Mouse (Mus musculus) left cerebral cortex, postnatal 36 days (tissue): ENCODE measurements around the gene Swap70. TPM values are rescaled to one million over a fixed set of nuclear protein-coding genes. Genes with fewer than 3 reads are reported as not detected.
"Not testable (repeated sequence)": the region's sequence is repeated elsewhere in the genome, so short reads cannot be mapped to it uniquely, and the experiment has no call there.

Experiments used
- DNase-seq, 2 experiments: peaks; one replicate each; pipeline ENCODE4 v3.0.0; 2021 to 2022; ENCODE audit warnings: low spot score in 2 of 2, mixed read lengths in 1 of 2
- intact Hi-C: fragments of 180-260 bp; cut with DNase I; formaldehyde crosslinking; loops from one replicate; pipeline ENCODE4 v1.15.1; 2025
- total RNA-seq, 2 experiments: library from RNA; stranded (reverse); gene quantifications; 2 replicates each; pipeline ENCODE4 v1.2.3; 2021

Gene Swap70
- total RNA-seq: 10 to 100 TPM; 11.0 to 13.7 TPM

DNA sequence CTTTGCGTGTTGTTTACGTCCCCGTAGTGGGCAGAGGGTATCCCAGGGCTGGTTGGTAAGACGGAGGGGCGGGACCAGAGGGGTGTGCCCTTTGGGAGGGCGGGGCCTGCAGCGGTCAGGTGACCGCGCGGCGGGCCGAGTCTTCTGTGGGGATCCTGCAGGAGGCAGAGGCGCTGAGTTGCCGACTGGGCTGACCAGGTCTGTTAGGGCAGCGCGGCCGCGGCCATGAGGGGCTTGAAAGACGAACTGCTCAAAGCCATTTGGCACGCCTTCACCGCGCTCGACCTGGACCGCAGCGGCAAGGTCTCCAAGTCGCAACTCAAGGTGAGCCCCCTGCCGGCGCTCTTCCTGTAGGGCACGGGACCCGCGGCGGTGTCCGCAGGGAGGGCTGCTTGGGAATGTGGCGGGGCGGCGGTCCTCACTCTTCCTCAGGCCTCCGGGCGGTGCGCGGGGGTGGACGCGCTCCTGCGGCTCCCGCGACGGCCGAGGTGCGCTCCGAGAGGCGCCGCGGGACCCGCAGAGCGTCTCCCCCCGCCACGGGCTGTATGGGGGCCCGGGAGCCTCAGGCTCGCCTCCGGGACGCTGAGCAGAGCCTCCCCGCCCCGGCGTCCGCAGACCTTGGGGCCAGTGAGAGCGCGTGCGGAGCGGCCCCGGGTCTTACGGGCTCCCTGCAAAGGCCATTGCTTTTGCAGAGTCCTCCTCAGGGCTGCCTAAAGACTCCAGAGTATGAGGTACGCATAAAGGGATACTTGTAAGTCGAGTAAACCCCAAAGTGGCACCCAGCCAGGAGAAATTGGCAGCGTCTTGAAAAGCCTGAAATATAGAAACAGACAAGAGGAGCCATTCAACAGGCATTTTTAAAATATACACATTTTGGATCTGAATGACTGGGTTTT, at the start of gene Swap70:
Gene Swap70, plus strand, starts transcription at position 126 of the 896 bp plus-strand sequence.
- intact Hi-C loops: loop anchor here (2.0 kb wide), 1 partner anchor 39 kb away; no protein-coding TSS in a partner anchor

DNA sequence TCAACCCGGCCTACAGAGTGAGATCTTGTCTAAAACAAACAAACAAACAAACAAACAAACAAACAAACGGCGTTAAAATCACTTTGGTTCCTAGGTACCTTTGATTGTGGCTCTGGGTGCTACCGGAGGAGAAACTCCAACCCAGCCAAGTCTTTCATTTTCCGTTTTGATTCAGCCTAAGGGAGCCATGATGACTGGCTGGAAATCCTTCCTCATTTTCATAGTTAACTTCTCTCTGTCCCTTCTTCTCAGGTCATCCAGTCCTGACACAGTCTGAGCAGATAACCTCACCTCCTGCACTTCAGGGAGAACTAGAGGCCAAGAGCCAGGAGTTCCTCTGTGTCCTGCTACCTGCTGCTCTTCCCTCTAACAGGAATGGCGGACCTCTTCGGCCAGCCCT, 42.3 kb upstream of the Swap70 start:
- no peak for DNase-seq
- intact Hi-C loops: no loop called here

More for the DNA sequence above, at the start of gene Swap70:
- DNase-seq: peak; percentile 55

- intact Hi-C loops: no loop called here
- no peak for DNase-seq
Measured at GRCm38 (mm10) chr7:110180613-110181012, 40.9 kb upstream of the Swap70 start.

DNA sequence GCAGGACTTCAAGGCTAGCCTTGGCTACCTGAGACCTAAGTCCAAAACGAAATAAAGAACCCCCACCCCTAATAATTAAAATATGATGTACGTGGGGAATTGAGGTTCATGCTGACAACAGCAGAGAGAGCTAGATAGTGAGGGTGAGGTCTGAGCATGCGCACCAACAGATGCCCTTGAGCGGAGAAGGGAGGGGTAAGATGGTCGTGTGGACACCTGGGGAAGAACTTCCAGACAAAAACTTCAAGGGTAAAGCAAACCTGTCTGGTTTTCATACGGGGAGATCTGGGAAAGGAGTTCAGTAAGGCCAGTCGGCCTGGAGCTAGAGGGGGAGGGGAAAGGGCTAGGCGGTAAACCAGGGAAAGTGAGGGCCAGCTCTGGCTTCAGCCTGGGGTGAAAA, 40.1 kb upstream of the Swap70 start:
- no peak for DNase-seq
- intact Hi-C loops: no loop called here

- no peak for DNase-seq
- intact Hi-C loops: no loop called here
Measured at GRCm38 (mm10) chr7:110184608-110185007, 36.9 kb upstream of the Swap70 start.

DNA sequence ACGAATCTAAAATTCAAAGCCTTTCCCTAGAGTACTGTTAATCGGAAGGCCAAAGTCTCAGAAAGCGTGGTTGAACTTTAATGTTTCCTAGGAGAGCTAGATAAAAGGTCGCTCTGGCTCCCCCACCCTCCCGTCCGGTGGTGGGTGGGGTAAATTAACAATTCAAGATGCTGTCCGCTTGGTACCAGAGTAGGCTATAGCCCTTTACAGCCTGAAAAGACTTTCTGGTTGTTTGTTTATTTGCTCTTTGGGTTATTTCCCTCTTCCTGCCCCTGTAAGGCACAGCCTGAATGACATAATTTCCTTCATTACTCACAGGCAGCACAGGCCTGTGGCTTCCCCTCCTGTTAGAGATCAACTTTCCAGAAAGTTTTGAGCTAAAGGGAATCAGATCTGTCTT, 31.6 kb upstream of the Swap70 start:
- intact Hi-C loops: no loop called here
- no peak for DNase-seq

DNA sequence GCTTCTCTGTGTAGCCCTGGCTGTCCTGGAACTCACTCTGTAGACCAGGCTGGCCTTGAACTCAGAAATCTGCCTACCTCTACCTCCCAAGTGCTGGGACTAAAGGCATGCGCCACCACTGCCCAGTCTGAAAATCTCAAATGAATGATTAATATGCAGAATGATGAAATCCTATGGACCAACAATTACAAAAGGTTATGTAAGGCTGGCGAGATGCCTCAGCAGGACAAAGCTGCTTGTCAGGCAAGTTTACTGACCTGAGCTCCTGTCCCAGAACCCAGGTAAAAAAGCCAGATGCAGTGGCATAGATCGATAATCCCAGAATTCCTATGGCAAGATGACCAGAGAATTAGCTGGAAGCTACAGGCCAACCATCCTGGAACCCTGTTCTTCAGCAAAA, 28.3 kb upstream of the Swap70 start:
- intact Hi-C loops: no loop called here
- DNase-seq: no peak

DNA sequence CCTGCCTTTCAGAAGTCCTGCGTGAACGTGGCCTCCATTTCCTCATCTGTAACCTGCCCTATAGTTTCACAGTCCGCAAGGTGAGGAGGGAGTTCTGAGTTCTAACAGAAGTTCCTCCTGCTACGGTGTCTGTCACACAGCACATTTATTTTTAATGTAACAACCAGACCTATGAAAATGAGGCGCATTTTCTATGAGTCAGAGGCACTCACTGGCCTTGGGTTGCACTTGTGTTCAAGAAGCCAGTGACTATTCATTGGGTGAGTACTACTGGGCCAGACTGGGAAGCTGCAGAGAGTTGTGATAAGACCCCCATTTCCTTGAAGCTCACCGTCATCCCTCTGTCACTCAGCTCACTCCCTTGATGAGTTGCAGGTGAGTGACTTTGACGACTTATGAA, 24.3 kb upstream of the Swap70 start:
- intact Hi-C loops: no loop called here
- DNase-seq: no peak

DNA sequence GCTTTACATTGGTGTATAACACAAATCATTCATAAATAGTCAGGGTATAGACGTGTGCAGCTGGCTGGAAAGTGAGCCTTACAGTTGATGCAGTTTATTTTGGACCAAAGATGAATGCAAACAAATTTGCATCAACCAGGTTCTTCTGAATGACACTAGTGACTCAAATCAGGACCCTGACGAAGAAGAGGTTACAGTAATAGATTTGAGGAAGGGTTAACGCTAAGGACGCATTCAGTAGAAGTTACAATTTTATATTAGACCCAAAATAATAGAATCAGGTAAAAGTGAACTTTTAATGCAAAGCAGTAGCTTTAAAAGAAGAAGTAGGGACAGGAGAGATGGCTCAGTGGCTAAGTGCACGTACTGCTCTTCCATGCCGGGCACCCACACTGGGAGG, 19.6 kb upstream of the Swap70 start:
- DNase-seq: no peak
- intact Hi-C loops: no loop called here

DNA sequence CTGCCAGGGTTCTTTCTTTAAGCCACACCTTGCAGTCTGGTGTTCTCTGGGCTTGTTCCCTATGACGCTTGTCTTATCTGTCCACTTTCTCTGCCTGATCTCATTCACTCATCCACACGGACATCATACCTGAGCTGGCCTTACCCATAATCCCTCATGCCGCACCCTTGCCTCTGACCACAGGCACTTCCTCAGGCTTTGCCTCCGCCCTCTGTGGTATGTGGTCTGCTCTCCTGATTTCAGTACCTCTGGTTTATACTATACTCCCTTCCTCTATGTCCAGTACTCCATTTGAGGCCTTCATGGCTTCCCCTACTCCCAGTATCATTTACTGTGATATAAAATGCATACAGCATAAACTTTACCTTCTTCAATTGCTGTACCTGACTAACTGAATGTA, 17.3 kb upstream of the Swap70 start:
- intact Hi-C loops: no loop called here

DNA sequence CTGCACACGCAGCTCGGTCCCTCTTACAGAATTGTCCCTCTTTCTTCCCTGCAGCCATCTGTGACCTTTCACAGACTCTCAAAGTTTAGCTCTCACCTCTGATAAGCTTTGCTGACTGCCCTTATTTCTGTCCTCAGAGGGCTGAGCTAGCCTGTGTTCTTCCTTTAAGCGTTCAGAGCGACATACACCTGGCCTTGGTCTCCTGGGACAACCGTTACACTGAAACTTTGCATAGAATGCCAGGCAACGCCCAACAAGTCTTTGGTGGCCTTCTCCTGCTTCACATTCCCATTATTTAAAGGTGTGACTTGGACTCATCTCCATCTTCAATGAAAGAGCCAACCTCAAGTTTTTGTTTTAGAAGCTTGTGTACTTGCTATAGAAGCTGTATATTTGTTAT, 13.2 kb upstream of the Swap70 start:
- intact Hi-C loops: no loop called here
- no peak for DNase-seq

More for the DNA sequence above, 17.3 kb upstream of the Swap70 start:
- no peak for DNase-seq

- intact Hi-C loops: no loop called here
- no peak for DNase-seq
Measured at GRCm38 (mm10) chr7:110209422-110209821, 12.1 kb upstream of the Swap70 start.

DNA sequence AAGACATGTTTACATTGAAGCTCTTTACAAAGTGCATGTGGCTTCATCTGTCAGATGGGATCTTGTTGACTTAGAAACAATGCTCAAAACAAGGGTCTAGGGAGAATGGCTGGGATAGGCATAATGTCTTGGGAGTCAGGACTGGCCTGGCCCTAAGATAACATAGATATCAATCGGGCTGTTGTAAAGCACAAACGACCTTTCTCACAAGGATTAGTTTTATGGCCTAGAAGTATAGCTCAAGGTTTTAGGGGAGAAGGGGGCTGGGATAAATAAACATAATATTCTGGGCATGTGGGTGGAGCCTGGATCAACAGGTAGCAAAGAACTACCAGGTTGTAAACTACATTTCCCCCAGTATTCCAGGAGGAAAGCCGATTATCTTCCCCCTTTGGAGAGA, 10.5 kb upstream of the Swap70 start:
- intact Hi-C loops: no loop called here
- no peak for DNase-seq

- intact Hi-C loops: no loop called here
- DNase-seq: no peak
Measured at GRCm38 (mm10) chr7:110214882-110215281, 6.6 kb upstream of the Swap70 start.

- intact Hi-C loops: no loop called here
- DNase-seq: no peak
Measured at GRCm38 (mm10) chr7:110221051-110221585, 393 bp upstream of the Swap70 start.

DNA sequence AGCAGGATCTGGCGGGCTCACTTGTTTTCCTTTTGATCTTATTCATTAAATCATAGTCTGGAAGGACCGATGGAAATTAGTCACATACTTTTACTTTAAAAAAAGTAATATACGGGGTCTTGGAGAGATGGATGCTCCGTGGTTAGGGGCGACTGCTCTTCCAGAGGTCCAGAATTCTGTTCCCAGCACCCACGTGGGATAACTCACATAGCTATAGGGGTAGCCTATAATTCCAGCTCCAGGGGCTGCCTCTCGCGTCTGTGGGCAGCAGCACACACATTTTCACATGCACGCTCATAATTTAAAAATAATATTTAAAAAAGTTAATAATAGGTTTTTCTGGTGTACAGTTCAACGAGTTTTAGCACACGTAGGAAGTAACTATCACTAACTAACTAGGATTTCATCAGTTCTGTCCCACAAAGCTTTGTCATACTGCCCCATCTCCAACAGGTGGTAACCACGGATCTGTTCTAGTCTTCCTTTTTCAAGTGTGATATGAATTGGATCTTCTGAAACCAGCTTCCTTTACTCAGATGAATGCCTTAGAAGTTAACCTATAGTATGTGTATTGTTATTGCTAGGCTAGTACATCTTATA, 1.2 kb downstream of the Swap70 start:
- intact Hi-C loops: loop anchor here (2.0 kb wide), 1 partner anchor 38 kb away; no protein-coding TSS in a partner anchor

GRCm38 (mm10) chr7:110223727-110224510, 2.4 kb downstream of the Swap70 start:
- intact Hi-C loops: loop anchor here (2.0 kb wide), 1 partner anchor 37 kb away; no protein-coding TSS in a partner anchor
- DNase-seq: no peak

More for the DNA sequence above, 1.2 kb downstream of the Swap70 start:
- no peak for DNase-seq

- DNase-seq: no peak
Measured at GRCm38 (mm10) chr7:110226484-110226883, 5.0 kb downstream of the Swap70 start.

DNA sequence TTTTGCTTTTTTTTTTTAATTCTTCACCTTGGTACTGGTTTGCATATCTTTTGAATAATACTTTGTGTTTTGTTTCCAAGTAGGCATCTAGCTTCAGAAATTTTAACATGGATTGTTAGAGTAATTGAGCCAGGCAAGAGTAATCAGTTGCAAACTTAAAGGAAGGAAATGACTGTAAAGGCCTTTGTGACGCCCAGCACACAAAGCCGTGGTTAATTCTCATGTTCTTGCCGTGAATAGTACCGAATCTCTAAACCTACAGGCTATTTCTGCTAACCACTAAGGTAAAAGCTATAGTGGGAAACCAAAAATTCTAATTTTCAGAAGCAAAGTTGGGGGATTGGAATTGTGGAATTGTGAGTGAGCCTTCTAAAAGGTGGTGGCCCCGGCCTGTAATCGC, 8.5 kb downstream of the Swap70 start:
- no peak for DNase-seq

More at GRCm38 (mm10) chr7:110226484-110226883, 5.0 kb downstream of the Swap70 start:
- intact Hi-C loops: no loop called here

GRCm38 (mm10) chr7:110231127-110231526, 9.6 kb downstream of the Swap70 start:
- intact Hi-C loops, DNase-seq: not testable (repeated sequence)

More for the DNA sequence above, 8.5 kb downstream of the Swap70 start:
- intact Hi-C loops: no loop called here
